Mouse (Mus musculus): Measurements from ENCODE around the gene Xpot. TPM values are rescaled to one million over a fixed set of nuclear protein-coding genes. Genes with fewer than 3 reads are reported as not detected.

Gene Xpot
- polyA plus RNA-seq (2021; fragmentation: Nextera tagmentation), result 26.0 and 33.1 TPM in 2 replicates
- long read RNA-seq, experiment 1, full-length matches to known transcripts, result 25 of 72 reads
- long read RNA-seq, experiment 1, partial matches to known transcripts, result 11 of 72 reads
- long read RNA-seq, experiment 1, other reads (novel, unspliced or antisense), result 36 of 72 reads
- long read RNA-seq, experiment 2, full-length matches to known transcripts, result 2 of 19 reads
- long read RNA-seq, experiment 2, partial matches to known transcripts, result 5 of 19 reads
- long read RNA-seq, experiment 2, other reads (novel, unspliced or antisense), result 12 of 19 reads

GRCm38 (mm10) chr10:121626186-121626882 is at the start of gene Xpot:
TSS of gene Xpot (minus strand) at chr10:121626332.

GRCm38 (mm10) chr10:121641272-121642053 is 15.3 kb upstream of the Xpot start, which contains the start of gene D930020B18Rik:
TSS of gene D930020B18Rik (plus strand) at chr10:121641588.

GRCm38 (mm10) chr10:121586675-121587370 is 39.3 kb downstream of the Xpot start, which contains the start of gene Tbk1:
TSS of gene Tbk1 (minus strand) at chr10:121586787.

Other genes starting within 250 kb of the Xpot start
- gene Rassf3, start 150.0 kb downstream of the Xpot start, polyA plus RNA-seq (2021; fragmentation: Nextera tagmentation), result 3.2 and 6.1 TPM in 2 replicates
- 17.9 and 25.3 TPM in 2 replicates for gene Tbk1, start 39.5 kb downstream of the Xpot start, polyA plus RNA-seq (2021; fragmentation: Nextera tagmentation)
- gene D930020B18Rik, start 15.3 kb upstream of the Xpot start, polyA plus RNA-seq (2021; fragmentation: Nextera tagmentation), result 0.14 and 0.36 TPM in 2 replicates
- 2.0 and 4.2 TPM in 2 replicates for gene BC048403, start 113.6 kb upstream of the Xpot start, polyA plus RNA-seq (2021; fragmentation: Nextera tagmentation)

All from left cerebral cortex, adult 6 months (tissue).